Mouse (Mus musculus) testis, adult 2 months (tissue): ENCODE results near the gene Kptn. TPM values are rescaled to one million over a fixed set of nuclear protein-coding genes. Genes with fewer than 3 reads are reported as not detected.

ENCODE experiments used
- H3K27ac ChIP-seq: fragments of 200-500 bp; 2 replicates; pipeline ENCODE4 v1.5.1; 2012; ENCODE audit warnings: low read depth, low read length; ENCODE audit not compliant: control insufficient read depth, insufficient read depth
- H3K27me3 ChIP-seq: fragments of 200-500 bp; 2 replicates; pipeline ENCODE4 v1.6.1; 2012; ENCODE audit warnings: mild to moderate bottlenecking, low read length, moderate library complexity; ENCODE audit not compliant: control insufficient read depth, insufficient read depth
- H3K36me3 ChIP-seq: fragments of 200-500 bp; 2 replicates; pipeline ENCODE4 v1.6.1; 2012; ENCODE audit warnings: mild to moderate bottlenecking, low read length; ENCODE audit not compliant: control insufficient read depth, insufficient read depth
- H3K4me1 ChIP-seq: fragments of 200-500 bp; 2 replicates; pipeline ENCODE4 v1.6.1; 2012; ENCODE audit warnings: low read length; ENCODE audit not compliant: control insufficient read depth, insufficient read depth
- H3K4me3 ChIP-seq: fragments of 200-500 bp; 2 replicates; pipeline ENCODE4 v1.5.1; 2012; ENCODE audit warnings: low read depth, mild to moderate bottlenecking, low read length, moderate library complexity, mixed read lengths; ENCODE audit not compliant: control insufficient read depth
- CTCF ChIP-seq: fragments of 200-500 bp; IDR thresholded peaks from 2 replicates; pipeline ENCODE4 v1.5.1; 2012; ENCODE audit warnings: low read depth, mild to moderate bottlenecking, inconsistent platforms, low read length, moderate library complexity; ENCODE audit not compliant: control insufficient read depth, insufficient read depth, insufficient replicate concordance
- POLR2A ChIP-seq: fragments of 200-500 bp; IDR thresholded peaks from 2 replicates; pipeline ENCODE4 v1.6.1; 2012; ENCODE audit warnings: low read depth, mild to moderate bottlenecking, inconsistent platforms, low read length, moderate library complexity; ENCODE audit not compliant: control insufficient read depth
- polyA plus RNA-seq: library from polyadenylated mRNA; depleted of rRNA; stranded (reverse); fragments of >200 nt; gene quantifications from 2 replicates; pipeline ENCODE4 v1.2.3, GENCODE M21; 2012

Kptn gene
- polyA plus RNA-seq, 1 experiment: 14.4 TPM

DNA sequence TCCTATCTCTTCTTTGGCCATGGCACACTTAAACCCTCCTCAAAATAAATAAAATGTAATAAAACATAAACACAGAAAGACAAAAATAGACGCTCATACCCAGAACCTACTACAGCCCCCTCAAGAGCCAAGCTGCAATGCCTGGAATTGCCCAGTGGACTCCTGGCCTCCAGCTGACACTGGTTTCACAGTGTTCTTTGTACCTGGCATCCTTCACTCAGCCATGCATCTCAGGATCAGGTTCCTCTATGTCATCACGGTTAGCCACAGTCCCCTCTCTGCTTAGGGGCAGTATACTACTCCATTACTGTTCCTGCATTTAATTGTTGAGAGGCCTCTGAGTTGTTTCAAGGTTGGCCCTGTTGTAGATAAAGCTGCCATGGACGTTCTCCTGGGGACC is 13.2 kb downstream of the Kptn start:
- H3K27ac ChIP-seq: no peak overlapping the region
- H3K4me3 ChIP-seq: no peak overlapping the region
- TF ChIP-seq POLR2A: no peak
- no peak for TF ChIP-seq CTCF
- H3K4me1 ChIP-seq: peaks cover 24% of the 10 kb centered on the region
- H3K36me3 ChIP-seq: no peaks in the 10 kb centered on the region; the same call in none of the 2 replicates
- H3K27me3 ChIP-seq: no peaks in the 10 kb centered on the region

- Histone ChIP-seq H3K4me1 (peaks cover 20% of the 10 kb centered on the region), H3K27ac (no peak overlapping the region), H3K4me3 (no peak overlapping the region), H3K36me3 (no peaks in the 10 kb centered on the region; the same call in 1 of the 2 replicates), H3K27me3 (no peaks in the 10 kb centered on the region)
- no peak for TF ChIP-seq POLR2A
- no peak for TF ChIP-seq CTCF
Observed at GRCm38 (mm10) chr7:16133691-16134090, 14.0 kb downstream of the Kptn start.

DNA sequence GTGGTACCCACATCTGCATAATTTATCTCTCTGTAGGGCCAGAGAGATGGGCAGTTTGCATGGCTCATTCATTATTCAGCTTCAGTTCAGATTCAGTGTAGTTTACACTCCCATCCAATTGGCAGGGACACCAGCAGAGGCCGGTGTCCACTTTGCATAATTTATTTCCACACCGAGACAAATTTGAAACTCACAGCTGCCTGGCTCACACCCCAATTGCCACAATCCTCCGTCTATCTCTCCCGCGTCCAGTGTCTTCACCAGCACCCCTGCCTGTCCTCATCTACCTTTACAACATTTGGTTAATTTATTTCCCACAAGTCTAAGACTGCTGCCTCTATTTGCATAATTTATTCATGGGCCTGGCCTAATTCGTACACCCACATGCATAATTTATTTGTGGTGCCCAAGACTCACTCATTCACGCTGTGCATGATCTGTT is 15.3 kb downstream of the Kptn start:
- Histone ChIP-seq H3K36me3 (no peaks in the 10 kb centered on the region; the same call in 1 of the 2 replicates), H3K4me3 (no peak overlapping the region), H3K27ac (no peak overlapping the region), H3K4me1 (peaks cover 11% of the 10 kb centered on the region), H3K27me3 (no peaks in the 10 kb centered on the region)
- no peak for TF ChIP-seq CTCF

- Histone ChIP-seq H3K27ac (no peak overlapping the region), H3K4me1 (peaks cover 15% of the 10 kb centered on the region), H3K27me3 (no peaks in the 10 kb centered on the region), H3K36me3 (no peaks in the 10 kb centered on the region; the same call in 1 of the 2 replicates), H3K4me3 (no peak overlapping the region)
- TF ChIP-seq CTCF: no peak
- no peak for TF ChIP-seq POLR2A
Observed at GRCm38 (mm10) chr7:16146489-16147410, 27.1 kb downstream of the Kptn start.

DNA sequence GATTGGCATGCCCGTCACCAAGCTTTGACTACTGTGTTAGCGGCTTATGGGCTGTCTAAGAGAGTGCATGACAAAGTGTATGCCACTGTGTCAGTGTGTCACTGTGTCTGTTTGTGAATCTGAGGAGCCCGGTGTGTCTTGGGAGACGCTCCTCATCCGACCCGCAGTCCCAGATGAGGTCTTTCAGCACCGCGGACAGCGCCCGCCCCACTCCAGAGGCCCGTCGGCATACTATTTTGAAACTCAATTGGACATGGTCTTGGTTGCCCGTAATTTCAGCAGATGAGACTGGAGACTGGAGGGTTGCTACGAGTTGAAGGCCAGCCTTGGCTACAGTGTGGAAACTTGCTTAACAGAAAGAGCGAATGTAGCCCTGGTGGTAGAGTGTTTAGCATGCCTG is 27.9 kb downstream of the Kptn start:
- Histone ChIP-seq H3K36me3 (no peaks in the 10 kb centered on the region; the same call in 1 of the 2 replicates), H3K27ac (no peak overlapping the region), H3K4me1 (peaks cover 15% of the 10 kb centered on the region), H3K4me3 (no peak overlapping the region), H3K27me3 (no peaks in the 10 kb centered on the region)
- TF ChIP-seq CTCF: no peak
- TF ChIP-seq POLR2A: no peak

DNA sequence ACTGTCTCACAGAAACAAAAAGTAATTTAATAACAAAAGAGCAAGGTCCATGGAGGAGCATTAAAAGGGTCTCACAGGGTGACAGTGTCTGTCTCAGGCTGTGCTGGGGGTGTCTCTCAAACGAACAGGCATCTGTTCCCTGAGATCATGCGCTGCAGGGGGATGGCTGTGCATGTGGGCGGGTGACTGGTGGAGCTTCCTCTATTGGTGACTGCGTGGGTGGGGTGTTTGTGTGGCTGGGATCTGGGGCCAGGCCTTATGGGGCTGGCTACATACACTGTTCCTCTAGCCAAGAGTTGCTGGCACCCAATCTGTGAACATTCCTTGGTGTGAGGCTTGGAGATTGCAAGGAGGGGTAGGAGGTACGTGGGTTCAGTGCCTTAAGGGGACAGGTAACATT is 29.5 kb downstream of the Kptn start:
- peaks cover 15% of the 10 kb centered on the region for H3K4me1 ChIP-seq
- TF ChIP-seq CTCF (no peak), POLR2A (no peak)

DNA sequence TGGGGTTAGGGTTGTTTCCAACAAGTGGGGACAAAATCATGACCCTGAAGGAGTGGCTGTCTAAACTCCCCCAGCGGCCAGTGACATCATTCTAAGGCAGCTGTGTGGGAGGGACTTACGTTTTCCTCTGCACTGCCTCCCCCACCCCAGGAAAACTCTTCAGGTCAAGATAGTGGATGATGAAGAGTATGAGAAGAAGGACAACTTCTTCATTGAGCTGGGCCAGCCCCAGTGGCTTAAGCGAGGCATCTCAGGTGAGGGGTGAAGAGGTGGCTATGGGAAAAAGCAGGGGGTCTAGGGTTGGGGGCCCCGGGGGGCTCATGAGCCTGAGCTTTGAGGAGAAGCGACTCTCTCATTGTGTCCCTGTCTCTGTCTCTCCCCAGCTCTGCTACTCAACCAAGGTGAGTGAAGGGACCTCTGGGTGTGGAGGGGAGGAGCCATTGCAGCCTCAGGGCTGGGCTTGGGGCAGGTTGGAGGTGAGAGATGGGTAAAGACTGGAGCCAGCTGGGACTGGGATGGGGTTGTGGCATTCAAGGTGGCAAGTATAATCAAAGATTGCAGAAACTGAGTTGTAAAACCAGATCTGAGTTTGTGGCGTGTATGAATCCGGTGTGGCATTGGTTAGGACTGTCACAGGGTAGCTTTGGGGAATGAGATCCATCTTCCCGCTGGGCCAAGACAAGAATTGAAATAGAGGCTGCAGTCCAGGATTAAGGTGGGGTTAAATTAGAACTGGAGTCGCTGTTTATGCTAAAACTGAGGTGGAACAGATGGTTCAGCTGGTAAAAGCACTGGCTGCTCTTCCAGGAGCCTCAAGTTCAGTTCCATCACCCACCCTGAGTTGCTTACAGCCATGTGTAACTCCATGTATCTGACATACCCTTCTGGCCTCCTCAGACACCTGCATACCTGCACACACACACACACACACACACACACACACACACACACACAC is 30.8 kb downstream of the Kptn start:
- H3K36me3 ChIP-seq: peaks cover 2% of the 10 kb centered on the region
- H3K4me3 ChIP-seq: no peak overlapping the region
- H3K4me1 ChIP-seq: peaks cover 8% of the 10 kb centered on the region
- H3K27me3 ChIP-seq: no peaks in the 10 kb centered on the region
- no peak overlapping the region for H3K27ac ChIP-seq
- TF ChIP-seq POLR2A (no peak), CTCF (no peak)

More for the DNA sequence above, 29.5 kb downstream of the Kptn start:
- peaks cover 2% of the 10 kb centered on the region for H3K36me3 ChIP-seq
- H3K4me3 ChIP-seq: no peak overlapping the region
- no peaks in the 10 kb centered on the region for H3K27me3 ChIP-seq
- H3K27ac ChIP-seq: no peak overlapping the region
